9 mouse cellular contexts compared by ENCODE assay signal in genomic region chr6:4488349-4488748, GRCm38 (mm10). TPM values are rescaled to one million over a fixed set of nuclear protein-coding genes. Genes with fewer than 3 reads are reported as not detected.
DNase-seq lines count a peak whose midpoint lies in the region; ATAC-seq lines count a peak whose summit lies in the region.
"Had no signal": no experiment of that assay in that cellular context is flagged by ENCODE, and none has a peak within 500 bp of the region (broad histone marks: within the 10 kb centered on the region; RNA-seq: fewer than 3 reads in every experiment).

No protein-coding gene starts in this region.

- no peak for ATAC-seq in intestine, embryonic 14.5 days (replicated peaks; ENCODE audit: low FRiP score, low TSS enrichment, low read depth)
- peak; percentile 83 for ATAC-seq in lung, embryonic 15.5 days (ENCODE audit: borderline replicate concordance, extremely low read depth, low FRiP score, low TSS enrichment)

- 19% methylated on average over 1 of the region's 1 CpGs for WGBS in intestine, embryonic 14.5 days
- WGBS in lung, embryonic 15.5 days, result 11% methylated on average over 1 of the region's 1 CpGs

- H3K4me3 ChIP-seq in intestine, embryonic 14.5 days (ENCODE audit: low read depth, low read length), result no peak overlapping the region
- no peak overlapping the region for H3K4me3 ChIP-seq in lung, embryonic 15.5 days

- H3K9me3 ChIP-seq in intestine, embryonic 14.5 days (ENCODE audit: control insufficient read depth, low read length), result no peaks in the 10 kb centered on the region
- H3K9me3 ChIP-seq in lung, embryonic 15.5 days, result no peaks in the 10 kb centered on the region

- H3K4me2 ChIP-seq in intestine, embryonic 14.5 days (ENCODE audit: low read length), result peak overlapping the region; percentile 41
- peak overlapping the region; percentile 40 for H3K4me2 ChIP-seq in lung, embryonic 15.5 days

- intact Hi-C loops in gastrocnemius, postnatal 14 days (cut with DNase I; ENCODE audit: low total_unique reads), result no loop called here

- no peaks in the 10 kb centered on the region for H3K27me3 ChIP-seq in intestine, embryonic 14.5 days (replicated peaks; ENCODE audit: control insufficient read depth, insufficient read depth, low read length)
- no peaks in the 10 kb centered on the region for H3K27me3 ChIP-seq in lung, embryonic 15.5 days

- no peaks in the 10 kb centered on the region for H3K36me3 ChIP-seq in intestine, embryonic 14.5 days (ENCODE audit: control insufficient read depth, insufficient read depth, low read length)
- H3K36me3 ChIP-seq in lung, embryonic 15.5 days, result no peaks in the 10 kb centered on the region

- H3K4me1 ChIP-seq in intestine, embryonic 14.5 days (replicated peaks; ENCODE audit: control insufficient read depth, insufficient read depth, low read length), result peaks cover 25% of the 10 kb centered on the region
- H3K4me1 ChIP-seq in lung, embryonic 15.5 days, result peaks cover 37% of the 10 kb centered on the region

- H3K27ac ChIP-seq in intestine, embryonic 14.5 days (ENCODE audit: low read depth), result peak overlapping the region; percentile 98
- H3K27ac ChIP-seq in lung, embryonic 15.5 days, result peak overlapping the region; percentile 96

- DNase-seq in adrenal gland, postnatal 10 days, result peak; percentile 50
- no peak for DNase-seq in adrenal gland, adult 8-10 months
- peak; percentile 86 for DNase-seq in gastrocnemius, postnatal 14 days
- DNase-seq in intestine, embryonic 14.5 days (ENCODE audit: low spot score), result no peak
- DNase-seq in retina, postnatal 1 day, result no peak
- DNase-seq in layer of hippocampus, adult 8-10 months (ENCODE audit: low spot score in 2 of 2), result no peak
- DNase-seq in right cerebral cortex, postnatal 4 days, result no peak

- no peak overlapping the region; the same call in 1 of the 2 replicates for H3K9ac ChIP-seq in intestine, embryonic 14.5 days (ENCODE audit: low read length)
- no peak overlapping the region for H3K9ac ChIP-seq in lung, embryonic 15.5 days

RNA-seq across cellular contexts. Expression of gene Col1a2, which starts 16.3 kb away (rescaled TPM):
- 1,000 to 10,000 TPM in 1 of 2 experiments, 100 to 1,000 TPM in 1; 549 to 1,048 TPM for total RNA-seq in adrenal gland, postnatal 10 days (2021)
- total RNA-seq in adrenal gland, adult 8-10 months (2022), result 10 to 100 TPM; 61.7 to 93.1 (median 71.1) TPM
- 1,000 to 10,000 TPM; 2,080 to 2,296 TPM for total RNA-seq in gastrocnemius, postnatal 14 days (2021)
- polyA plus RNA-seq in intestine, embryonic 14.5 days (2014; fragmentation: Nextera tagmentation; extraction: Ambion mirVana), result 458 and 463 TPM in 2 replicates
- polyA plus RNA-seq in lung, embryonic 15.5 days (2015; fragmentation: Nextera tagmentation; extraction: Ambion mirVana), result 726 and 742 TPM in 2 replicates
- 10 to 100 TPM; 10.6 to 13.6 (median 12.7) TPM for total RNA-seq in layer of hippocampus, adult 8-10 months (2022)
- total RNA-seq: neutrophil, adult 5-6 weeks had no signal

Comparison
In these comparisons a context has a peak if more than half of its experiments do, and no peak if none do; other contexts are left out.
1. DNase-seq: peak in adrenal gland, postnatal 10 days (single experiment) and gastrocnemius, postnatal 14 days (single experiment); none in adrenal gland, adult 8-10 months (single experiment), intestine, embryonic 14.5 days (single experiment), retina, postnatal 1 day (single experiment), layer of hippocampus, adult 8-10 months (0 of 2) and right cerebral cortex, postnatal 4 days (single experiment).
2. RNA of gene Col1a2, which starts 16.3 kb away (total RNA-seq): 2,080 to 2,296 TPM in gastrocnemius, postnatal 14 days and 549 to 1,048 TPM in adrenal gland, postnatal 10 days; 61.7 to 93.1 TPM in adrenal gland, adult 8-10 months and 10.6 to 13.6 TPM in layer of hippocampus, adult 8-10 months; every median in the first group is over 4 times any median in the second.